Mouse (Mus musculus) bone marrow macrophage, adult 2 months (primary cell): ENCODE measurements at regions not wholly inside any gene's neighbourhood (a gene's known extent, or its start where the extent isn't known, plus 50 kb on each side); places are given as distances from the start of the nearest gene placed in this dataset.

Experiments
- CTCF ChIP-seq: IDR thresholded peaks from 2 replicates; pipeline ENCODE4 v1.5.1; 2012; ENCODE audit warnings: low read depth, mild to moderate bottlenecking, low read length, moderate library complexity
- POLR2A ChIP-seq: IDR thresholded peaks from 2 replicates; pipeline ENCODE4 v1.6.1; 2012; ENCODE audit warnings: mild to moderate bottlenecking, low read depth, low read length, borderline replicate concordance

GRCm38 (mm10) chr8:37049969-37050683, 56.7 kb downstream of the AI429214 start:
- no peak for TF ChIP-seq POLR2A
- TF ChIP-seq CTCF: no peak
